8 mouse cellular contexts compared by ENCODE assay signal in the genomic region with DNA sequence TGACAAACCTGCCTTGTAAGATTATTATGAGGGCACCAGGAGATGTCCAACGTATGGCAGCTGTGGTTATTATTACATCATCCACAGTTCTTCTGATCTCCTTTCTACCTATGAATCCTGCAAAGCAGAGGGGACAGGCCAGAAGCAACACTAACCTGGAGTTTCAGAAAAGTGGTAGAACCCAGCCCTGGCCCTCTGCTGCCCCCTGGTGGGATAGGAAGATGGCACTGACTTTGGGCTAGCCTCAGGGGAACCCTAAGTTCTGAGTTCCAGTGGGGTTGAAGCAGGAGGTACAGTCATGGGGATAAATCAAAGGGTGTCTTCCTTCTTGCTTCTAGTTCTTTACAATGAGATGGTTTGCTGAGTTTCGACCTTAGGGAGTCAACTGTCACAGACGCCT. TPM values are rescaled to one million over a fixed set of nuclear protein-coding genes. Genes with fewer than 3 reads are reported as not detected.
A peak's percentile ranks its signal among the peaks of the same experiment; 100 is the strongest.
DNase-seq lines count a peak whose midpoint lies in the region; ATAC-seq and TF ChIP-seq lines count a peak whose summit lies in the region.

No protein-coding gene starts in this region.

- ATAC-seq in forebrain, postnatal 0 days: 0 out of 2 replicates have a peak, but pooled peaks have one; percentile 29
- no peak for ATAC-seq in forebrain, embryonic 15.5 days (replicated peaks)

- peak; percentile 66 for DNase-seq in forebrain, postnatal 0 days
- peak; percentile 96 to 97 for DNase-seq in B cell, adult 2 months
- peak; percentile 50 to 66 for DNase-seq in adrenal gland, postnatal 4 days (ENCODE audit: low spot score in 2 of 2)
- DNase-seq in kidney, postnatal 36 days: peak; percentile 60 to 92
- DNase-seq in lung, postnatal 10 days: peak; percentile 78
- DNase-seq in spleen, adult 2 months (ENCODE audit: low read depth in 1 of 2, low spot score in 2 of 2): peak; percentile 60 to 84

- no peak overlapping the region for H3K27ac ChIP-seq in forebrain, postnatal 0 days (ENCODE audit: low read depth, low read length)
- no peak overlapping the region for H3K27ac ChIP-seq in forebrain, embryonic 15.5 days (replicated peaks)
- H3K27ac ChIP-seq in embryonic fibroblast, embryonic 13.5 days (ENCODE audit: insufficient read depth, low read length): no peak overlapping the region
- no peak overlapping the region for H3K27ac ChIP-seq in spleen, adult 2 months (ENCODE audit: insufficient read depth, low read length)

- no peak for TF ChIP-seq POLR2A in embryonic fibroblast, embryonic 13.5 days (IDR thresholded peaks at IDR 0.05; ENCODE audit: low read depth, low read length)
- no peak for TF ChIP-seq POLR2A in spleen, adult 2 months (IDR thresholded peaks at IDR 0.05; ENCODE audit: low read depth, low read length)

- H3K4me1 ChIP-seq in forebrain, postnatal 0 days (ENCODE audit: insufficient read depth): no peaks in the 10 kb centered on the region
- H3K4me1 ChIP-seq in forebrain, embryonic 15.5 days: no peaks in the 10 kb centered on the region
- no peaks in the 10 kb centered on the region for H3K4me1 ChIP-seq in embryonic fibroblast, embryonic 13.5 days (ENCODE audit: control insufficient read depth, insufficient read depth, low read length)
- H3K4me1 ChIP-seq in spleen, adult 2 months (ENCODE audit: control insufficient read depth, insufficient read depth, insufficient read length): no peaks in the 10 kb centered on the region

- peaks cover 84% of the 10 kb centered on the region for H3K36me3 ChIP-seq in forebrain, postnatal 0 days (ENCODE audit: insufficient read depth)
- H3K36me3 ChIP-seq in forebrain, embryonic 15.5 days: peaks cover 34% of the 10 kb centered on the region
- no peaks in the 10 kb centered on the region for H3K36me3 ChIP-seq in spleen, adult 2 months (ENCODE audit: control insufficient read depth, insufficient read depth, low read length)

- H3K9me3 ChIP-seq in forebrain, postnatal 0 days (ENCODE audit: low read length): no peaks in the 10 kb centered on the region
- no peaks in the 10 kb centered on the region for H3K9me3 ChIP-seq in forebrain, embryonic 15.5 days

- H3K4me2 ChIP-seq in forebrain, postnatal 0 days (ENCODE audit: low read depth): no peak overlapping the region
- no peak overlapping the region for H3K4me2 ChIP-seq in forebrain, embryonic 15.5 days (replicated peaks)

- H3K4me3 ChIP-seq in forebrain, postnatal 0 days (ENCODE audit: low read depth, low read length): no peak overlapping the region
- no peak overlapping the region for H3K4me3 ChIP-seq in forebrain, embryonic 15.5 days
- H3K4me3 ChIP-seq in embryonic fibroblast, embryonic 13.5 days (ENCODE audit: insufficient read depth, low read length): no peak overlapping the region
- H3K4me3 ChIP-seq in spleen, adult 2 months (ENCODE audit: extremely low read depth, insufficient read depth, insufficient read length): no peak overlapping the region

- H3K9ac ChIP-seq in forebrain, postnatal 0 days: no peak overlapping the region
- H3K9ac ChIP-seq in forebrain, embryonic 15.5 days (replicated peaks): no peak overlapping the region

- TF ChIP-seq CTCF in forebrain, postnatal 0 days (IDR thresholded peaks at IDR 0.05; ENCODE audit: low read depth): peak; percentile 83
- peak; percentile 61 for TF ChIP-seq CTCF in embryonic fibroblast, embryonic 13.5 days (IDR thresholded peaks at IDR 0.05; ENCODE audit: borderline replicate concordance, insufficient read depth, low read length)
- peak; percentile 95; the same call in 1 of the 2 replicates for TF ChIP-seq CTCF in spleen, adult 2 months (IDR thresholded peaks at IDR 0.05; ENCODE audit: extremely low read depth, insufficient read depth, insufficient read length, insufficient replicate concordance)

- no peaks in the 10 kb centered on the region for H3K27me3 ChIP-seq in forebrain, postnatal 0 days (ENCODE audit: insufficient read depth, low read length)
- H3K27me3 ChIP-seq in forebrain, embryonic 15.5 days: no peaks in the 10 kb centered on the region
- H3K27me3 ChIP-seq in spleen, adult 2 months (ENCODE audit: control insufficient read depth, insufficient read depth, low read length): no peaks in the 10 kb centered on the region

- 72% methylated on average over 3 of the region's 3 CpGs for WGBS in forebrain, postnatal 0 days
- WGBS in forebrain, embryonic 15.5 days: 65% methylated on average over 3 of the region's 3 CpGs
- WGBS in spleen, adult 2 months: 55% methylated on average over 3 of the region's 3 CpGs

RNA-seq across cellular contexts. Expression of a gene that starts 10.6 kb away (rescaled TPM):
- total RNA-seq in forebrain, postnatal 0 days (2014; rRNA removed): 119 and 199 TPM in 2 replicates
- polyA plus RNA-seq in forebrain, postnatal 0 days (2015; fragmentation: Nextera tagmentation; extraction: Ambion mirVana): 10.5 and 20.1 TPM in 2 replicates
- 30.3 and 31.8 TPM in 2 replicates for polyA plus RNA-seq in forebrain, embryonic 15.5 days (2015; fragmentation: Nextera tagmentation; extraction: Ambion mirVana)
- 1 to 10 TPM; 6.4 to 7.6 TPM for total RNA-seq in adrenal gland, postnatal 4 days (2021)
- 1.2 TPM in 2 replicates for polyA plus RNA-seq in embryonic fibroblast, embryonic 13.5 days (2011; ENCODE audit: insufficient read length, low read depth, missing spikeins)
- polyA plus RNA-seq in spleen, adult 2 months (2012; rRNA removed): 6.1 and 6.2 TPM in 2 replicates

RNA-seq across cellular contexts. Expression of a gene that starts 22.4 kb away (rescaled TPM):
- total RNA-seq in forebrain, postnatal 0 days (2014; rRNA removed): 0.33 and 0.46 TPM in 2 replicates
- 0.21 TPM in 1 of 2 replicates, not detected in the other for polyA plus RNA-seq in forebrain, postnatal 0 days (2015; fragmentation: Nextera tagmentation; extraction: Ambion mirVana)
- polyA plus RNA-seq in forebrain, embryonic 15.5 days (2015; fragmentation: Nextera tagmentation; extraction: Ambion mirVana): 0.18 and 0.27 TPM in 2 replicates
- total RNA-seq in adrenal gland, postnatal 4 days (2021): 10 to 100 TPM in 1 of 2 experiments, 1 to 10 TPM in 1; 2.8 to 12.9 TPM
- not detected in 2 replicates for polyA plus RNA-seq in embryonic fibroblast, embryonic 13.5 days (2011; ENCODE audit: insufficient read length, low read depth, missing spikeins)
- 21.9 and 28.7 TPM in 2 replicates for polyA plus RNA-seq in spleen, adult 2 months (2012; rRNA removed)

RNA-seq across cellular contexts. Expression of a gene that starts 33.6 kb away (rescaled TPM):
- total RNA-seq in forebrain, postnatal 0 days (2014; rRNA removed): 64.9 and 78.5 TPM in 2 replicates
- 141 and 159 TPM in 2 replicates for polyA plus RNA-seq in forebrain, postnatal 0 days (2015; fragmentation: Nextera tagmentation; extraction: Ambion mirVana)
- 160 and 164 TPM in 2 replicates for polyA plus RNA-seq in forebrain, embryonic 15.5 days (2015; fragmentation: Nextera tagmentation; extraction: Ambion mirVana)
- 10 to 100 TPM; 88.2 to 89.0 TPM for total RNA-seq in adrenal gland, postnatal 4 days (2021)
- polyA plus RNA-seq in embryonic fibroblast, embryonic 13.5 days (2011; ENCODE audit: insufficient read length, low read depth, missing spikeins): 56.1 and 58.3 TPM in 2 replicates
- polyA plus RNA-seq in spleen, adult 2 months (2012; rRNA removed): 59.1 and 62.2 TPM in 2 replicates

RNA-seq across cellular contexts. Expression of a gene that starts 57.1 kb away (rescaled TPM):
- 0.46 and 1.1 TPM in 2 replicates for total RNA-seq in forebrain, postnatal 0 days (2014; rRNA removed)
- polyA plus RNA-seq in forebrain, postnatal 0 days (2015; fragmentation: Nextera tagmentation; extraction: Ambion mirVana): 0.62 and 1.3 TPM in 2 replicates
- 0.62 and 0.89 TPM in 2 replicates for polyA plus RNA-seq in forebrain, embryonic 15.5 days (2015; fragmentation: Nextera tagmentation; extraction: Ambion mirVana)
- not detected for total RNA-seq in adrenal gland, postnatal 4 days (2021)
- not detected in 2 replicates for polyA plus RNA-seq in embryonic fibroblast, embryonic 13.5 days (2011; ENCODE audit: insufficient read length, low read depth, missing spikeins)
- 0.02 and 0.09 TPM in 2 replicates for polyA plus RNA-seq in spleen, adult 2 months (2012; rRNA removed)

Comparison
In these comparisons a context has a peak if more than half of its experiments do, and no peak if none do; other contexts are left out.
1. RNA of a gene that starts 22.4 kb away (polyA plus RNA-seq): 21.9 to 28.7 TPM in spleen, adult 2 months; 0.18 to 0.27 TPM in forebrain, embryonic 15.5 days, 0.21 TPM in forebrain, postnatal 0 days and not detected in embryonic fibroblast, embryonic 13.5 days; every median in the first group is over 10 times any median in the second.
2. Peak in every context shown above with its lines, with median percentiles within 50 percentile points of each other: DNase-seq and CTCF ChIP-seq.